Mouse (Mus musculus): Measurements from ENCODE around the gene Mup10. TPM values are rescaled to one million over a fixed set of nuclear protein-coding genes. Genes with fewer than 3 reads are reported as not detected.

The Mup10 gene
- polyA plus RNA-seq (2015; fragmentation: Illumina TruSeq; extraction: RNeasy Lipid Tissue Mini Kit (QIAGEN cat#74804); ENCODE audit: low read depth, low replicate concordance), result not detected

DNA sequence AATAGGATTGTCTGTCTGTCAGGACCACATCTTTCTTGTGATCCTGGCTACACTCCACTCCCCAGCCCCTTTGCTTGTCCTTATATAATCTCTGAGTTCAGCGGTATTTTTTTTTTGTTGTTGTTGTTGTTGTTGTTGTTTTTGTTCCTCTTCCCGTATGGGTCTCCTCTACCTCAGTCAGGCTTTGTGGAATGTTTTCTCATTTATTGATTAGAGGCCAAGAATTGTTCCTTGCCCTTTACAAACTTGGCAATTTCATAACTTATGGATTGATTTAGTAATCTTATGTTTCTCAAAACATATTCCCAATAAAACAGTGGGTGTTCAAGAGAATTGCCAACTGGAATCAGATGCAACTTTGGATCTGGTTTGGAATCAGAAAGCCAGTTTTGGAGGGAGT, at the start of gene Mup10:
TSS of gene Mup10 (minus strand) at position 101 of the 400 bp plus-strand sequence.

Other genes starting within 250 kb of the Mup10 start
- not detected for gene Mup9, start 160.2 kb downstream of the Mup10 start, polyA plus RNA-seq (2015; fragmentation: Illumina TruSeq; extraction: RNeasy Lipid Tissue Mini Kit (QIAGEN cat#74804); ENCODE audit: low read depth, low replicate concordance)
- not detected for gene Mup1, start 80.2 kb downstream of the Mup10 start, polyA plus RNA-seq (2015; fragmentation: Illumina TruSeq; extraction: RNeasy Lipid Tissue Mini Kit (QIAGEN cat#74804); ENCODE audit: low read depth, low replicate concordance)
- gene Mup11, start 80.2 kb upstream of the Mup10 start, polyA plus RNA-seq (2015; fragmentation: Illumina TruSeq; extraction: RNeasy Lipid Tissue Mini Kit (QIAGEN cat#74804); ENCODE audit: low read depth, low replicate concordance), result 1.1 TPM
- not detected for gene Mup12, start 159.1 kb upstream of the Mup10 start, polyA plus RNA-seq (2015; fragmentation: Illumina TruSeq; extraction: RNeasy Lipid Tissue Mini Kit (QIAGEN cat#74804); ENCODE audit: low read depth, low replicate concordance)
- 2.6 TPM for gene Mup22, start 239.3 kb upstream of the Mup10 start, polyA plus RNA-seq (2015; fragmentation: Illumina TruSeq; extraction: RNeasy Lipid Tissue Mini Kit (QIAGEN cat#74804); ENCODE audit: low read depth, low replicate concordance)

Data from brain, adult 10 weeks (tissue).